Mouse (Mus musculus): ENCODE results near the gene Ppm1l. TPM values are rescaled to one million over a fixed set of nuclear protein-coding genes. Genes with fewer than 3 reads are reported as not detected.

The Ppm1l gene
- polyA plus RNA-seq, 1 experiment = 6.8 TPM

GRCm38 (mm10) chr3:69502009-69502408 lies 185.3 kb downstream of the Ppm1l start:
- H3K27me3 ChIP-seq (ENCODE audit: control insufficient read depth, insufficient read depth, insufficient read length) = no peaks in the 10 kb centered on the region
- H3K4me2 ChIP-seq (ENCODE audit: low read depth) = no peak overlapping the region

GRCm38 (mm10) chr3:69502527-69502926 lies 185.9 kb downstream of the Ppm1l start:
- H3ac ChIP-seq (ENCODE audit: control insufficient read depth, insufficient read length) = no peak overlapping the region
- no peak overlapping the region for H3K4me3 ChIP-seq
- H3K4me2 ChIP-seq (ENCODE audit: low read depth) = no peak overlapping the region
- H3K36me3 ChIP-seq (ENCODE audit: control insufficient read depth, insufficient read depth) = no peaks in the 10 kb centered on the region
- no peak for TF ChIP-seq REST (IDR thresholded peaks at IDR 0.05; ENCODE audit: insufficient read depth, insufficient read length)
- no peak for TF ChIP-seq USF1 (IDR thresholded peaks at IDR 0.05; ENCODE audit: low read depth)
- TF ChIP-seq SRF (IDR thresholded peaks at IDR 0.05; ENCODE audit: control insufficient read depth, insufficient read length, low read depth) = no peak
- no peak for TF ChIP-seq MAX (IDR thresholded peaks at IDR 0.05; ENCODE audit: low read depth)
- TF ChIP-seq TCF3 (IDR thresholded peaks at IDR 0.05; ENCODE audit: insufficient read length, low read depth) = no peak
- no peak for TF ChIP-seq POLR2AphosphoS2 (IDR thresholded peaks at IDR 0.05; ENCODE audit: insufficient read length, low read depth)
- no peak for TF ChIP-seq MYOD1 (IDR thresholded peaks at IDR 0.05; ENCODE audit: control insufficient read depth in 1 of 3, insufficient read length in 2 of 3, low read depth in 2 of 3)
- TF ChIP-seq E2F4 (IDR thresholded peaks at IDR 0.05; ENCODE audit: insufficient read depth) = no peak
- TF ChIP-seq TCF12 (IDR thresholded peaks at IDR 0.05; ENCODE audit: insufficient read depth, poor library complexity, severe bottlenecking) = no peak
- H3K27me3 ChIP-seq (ENCODE audit: control insufficient read depth, insufficient read depth, insufficient read length) = no peaks in the 10 kb centered on the region
- H3K79me2 ChIP-seq (ENCODE audit: control insufficient read depth, insufficient read depth) = no peaks in the 10 kb centered on the region

More at GRCm38 (mm10) chr3:69502009-69502408, 185.3 kb downstream of the Ppm1l start:
- Histone ChIP-seq H3K36me3 (ENCODE audit: control insufficient read depth, insufficient read depth) (no peaks in the 10 kb centered on the region), H3K79me2 (ENCODE audit: control insufficient read depth, insufficient read depth) (no peaks in the 10 kb centered on the region), H3ac (ENCODE audit: control insufficient read depth, insufficient read length) (no peak overlapping the region), H3K4me3 (no peak overlapping the region)
- no peak for TF ChIP-seq POLR2AphosphoS2 (IDR thresholded peaks at IDR 0.05; ENCODE audit: insufficient read length, low read depth)
- no peak for TF ChIP-seq MAX (IDR thresholded peaks at IDR 0.05; ENCODE audit: low read depth)
- TF ChIP-seq SRF (IDR thresholded peaks at IDR 0.05; ENCODE audit: control insufficient read depth, insufficient read length, low read depth) = no peak

GRCm38 (mm10) chr3:69505090-69505489 lies 188.4 kb downstream of the Ppm1l start:
- Histone ChIP-seq H3K36me3 (ENCODE audit: control insufficient read depth, insufficient read depth) (no peaks in the 10 kb centered on the region), H3K4me2 (ENCODE audit: low read depth) (no peak overlapping the region)

GRCm38 (mm10) chr3:69506352-69506751 lies 189.7 kb downstream of the Ppm1l start:
- H3K36me3 ChIP-seq (ENCODE audit: control insufficient read depth, insufficient read depth) = no peaks in the 10 kb centered on the region
- H3ac ChIP-seq (ENCODE audit: control insufficient read depth, insufficient read length) = no peak overlapping the region
- H3K4me3 ChIP-seq = no peak overlapping the region
- H3K27me3 ChIP-seq (ENCODE audit: control insufficient read depth, insufficient read depth, insufficient read length) = no peaks in the 10 kb centered on the region
- H3K4me2 ChIP-seq (ENCODE audit: low read depth) = no peak overlapping the region
- TF ChIP-seq MYOG (IDR thresholded peaks at IDR 0.05; ENCODE audit: control insufficient read depth in 1 of 3, insufficient read depth in 1 of 3, insufficient read length in 2 of 3, low read depth in 2 of 3) (no peak), MAX (IDR thresholded peaks at IDR 0.05; ENCODE audit: low read depth) (no peak), MYOD1 (IDR thresholded peaks at IDR 0.05; ENCODE audit: control insufficient read depth in 1 of 3, insufficient read length in 2 of 3, low read depth in 2 of 3) (no peak)
- no peaks in the 10 kb centered on the region for H3K79me2 ChIP-seq (ENCODE audit: control insufficient read depth, insufficient read depth)

More at GRCm38 (mm10) chr3:69505090-69505489, 188.4 kb downstream of the Ppm1l start:
- H3K79me2 ChIP-seq (ENCODE audit: control insufficient read depth, insufficient read depth) = no peaks in the 10 kb centered on the region
- no peak overlapping the region for H3K4me3 ChIP-seq
- no peaks in the 10 kb centered on the region for H3K27me3 ChIP-seq (ENCODE audit: control insufficient read depth, insufficient read depth, insufficient read length)
- TF ChIP-seq E2F4 (IDR thresholded peaks at IDR 0.05; ENCODE audit: insufficient read depth) (no peak), SRF (IDR thresholded peaks at IDR 0.05; ENCODE audit: control insufficient read depth, insufficient read length, low read depth) (no peak), MAX (IDR thresholded peaks at IDR 0.05; ENCODE audit: low read depth) (no peak), CEBPB (IDR thresholded peaks at IDR 0.05; ENCODE audit: insufficient read depth, poor library complexity, severe bottlenecking) (no peak), POLR2A (IDR thresholded peaks at IDR 0.05; ENCODE audit: insufficient read length, low read depth) (no peak), POLR2AphosphoS2 (IDR thresholded peaks at IDR 0.05; ENCODE audit: insufficient read length, low read depth) (no peak)
- H3ac ChIP-seq (ENCODE audit: control insufficient read depth, insufficient read length) = no peak overlapping the region

- no peak overlapping the region for H3K4me2 ChIP-seq (ENCODE audit: low read depth)
- H3K36me3 ChIP-seq (ENCODE audit: control insufficient read depth, insufficient read depth) = no peaks in the 10 kb centered on the region
- no peaks in the 10 kb centered on the region for H3K27me3 ChIP-seq (ENCODE audit: control insufficient read depth, insufficient read depth, insufficient read length)
- H3K4me3 ChIP-seq = no peak overlapping the region
- TF ChIP-seq MAX (IDR thresholded peaks at IDR 0.05; ENCODE audit: low read depth) (no peak), SRF (IDR thresholded peaks at IDR 0.05; ENCODE audit: control insufficient read depth, insufficient read length, low read depth) (no peak), USF1 (IDR thresholded peaks at IDR 0.05; ENCODE audit: low read depth) (no peak), POLR2A (IDR thresholded peaks at IDR 0.05; ENCODE audit: insufficient read length, low read depth) (no peak), E2F4 (IDR thresholded peaks at IDR 0.05; ENCODE audit: insufficient read depth) (no peak)
- no peaks in the 10 kb centered on the region for H3K79me2 ChIP-seq (ENCODE audit: control insufficient read depth, insufficient read depth)
- no peak overlapping the region for H3ac ChIP-seq (ENCODE audit: control insufficient read depth, insufficient read length)
These were observed 192.8 kb downstream of the Ppm1l start for GRCm38 (mm10) chr3:69509411-69509952.

GRCm38 (mm10) chr3:69511881-69512280 lies 195.2 kb downstream of the Ppm1l start:
- H3K36me3 ChIP-seq (ENCODE audit: control insufficient read depth, insufficient read depth) = no peaks in the 10 kb centered on the region

More at GRCm38 (mm10) chr3:69511881-69512280, 195.2 kb downstream of the Ppm1l start:
- TF ChIP-seq SRF (IDR thresholded peaks at IDR 0.05; ENCODE audit: control insufficient read depth, insufficient read length, low read depth) (no peak), TCF12 (IDR thresholded peaks at IDR 0.05; ENCODE audit: insufficient read depth, poor library complexity, severe bottlenecking) (no peak), TCF3 (IDR thresholded peaks at IDR 0.05; ENCODE audit: insufficient read length, low read depth) (no peak), MYOD1 (IDR thresholded peaks at IDR 0.05; ENCODE audit: control insufficient read depth in 1 of 3, insufficient read length in 2 of 3, low read depth in 2 of 3) (no peak), E2F4 (IDR thresholded peaks at IDR 0.05; ENCODE audit: insufficient read depth) (no peak), MYOG (IDR thresholded peaks at IDR 0.05; ENCODE audit: control insufficient read depth in 1 of 3, insufficient read depth in 1 of 3, insufficient read length in 2 of 3, low read depth in 2 of 3) (no peak), CEBPB (IDR thresholded peaks at IDR 0.05; ENCODE audit: insufficient read depth, poor library complexity, severe bottlenecking) (no peak), POLR2A (IDR thresholded peaks at IDR 0.05; ENCODE audit: insufficient read length, low read depth) (no peak), REST (IDR thresholded peaks at IDR 0.05; ENCODE audit: insufficient read depth, insufficient read length) (no peak), USF1 (IDR thresholded peaks at IDR 0.05; ENCODE audit: low read depth) (no peak), POLR2AphosphoS2 (IDR thresholded peaks at IDR 0.05; ENCODE audit: insufficient read length, low read depth) (no peak), MAX (IDR thresholded peaks at IDR 0.05; ENCODE audit: low read depth) (no peak)
- Histone ChIP-seq H3K79me2 (ENCODE audit: control insufficient read depth, insufficient read depth) (no peaks in the 10 kb centered on the region), H3ac (ENCODE audit: control insufficient read depth, insufficient read length) (no peak overlapping the region), H3K4me3 (no peak overlapping the region), H3K4me2 (ENCODE audit: low read depth) (no peak overlapping the region), H3K27me3 (ENCODE audit: control insufficient read depth, insufficient read depth, insufficient read length) (no peaks in the 10 kb centered on the region)

Measured in myocyte (in vitro differentiated cells).